Mouse (Mus musculus): ENCODE data around the gene Tmem37.

- TF ChIP-seq TAL1 (IDR thresholded peaks at IDR 0.05; ENCODE audit: low read length) (no peak), GATA1 (IDR thresholded peaks at IDR 0.05; ENCODE audit: low read length) (no peak)
Measured at GRCm38 (mm10) chr1:120109741-120110432, 36.0 kb upstream of the Tmem37 start.
